Mouse (Mus musculus) heart, adult 8-10 months (tissue): ENCODE data around the gene Nrap. TPM values are rescaled to one million over a fixed set of nuclear protein-coding genes. Genes with fewer than 3 reads are reported as not detected.
"Not testable (repeated sequence)": the region's sequence is repeated elsewhere in the genome, so short reads cannot be mapped to it uniquely, and the experiment has no call there.

Source experiments
- DNase-seq: peaks from one replicate; pipeline ENCODE4 v3.0.0; 2022; ENCODE audit warnings: low spot score
- total RNA-seq, 4 experiments: library from RNA; stranded (reverse); gene quantifications; 2 replicates each; pipeline ENCODE4 v1.2.4; 2022

Gene Nrap
- total RNA-seq, 4 experiments from 2014 or later, result 392 to 561 (median 511) TPM

DNA sequence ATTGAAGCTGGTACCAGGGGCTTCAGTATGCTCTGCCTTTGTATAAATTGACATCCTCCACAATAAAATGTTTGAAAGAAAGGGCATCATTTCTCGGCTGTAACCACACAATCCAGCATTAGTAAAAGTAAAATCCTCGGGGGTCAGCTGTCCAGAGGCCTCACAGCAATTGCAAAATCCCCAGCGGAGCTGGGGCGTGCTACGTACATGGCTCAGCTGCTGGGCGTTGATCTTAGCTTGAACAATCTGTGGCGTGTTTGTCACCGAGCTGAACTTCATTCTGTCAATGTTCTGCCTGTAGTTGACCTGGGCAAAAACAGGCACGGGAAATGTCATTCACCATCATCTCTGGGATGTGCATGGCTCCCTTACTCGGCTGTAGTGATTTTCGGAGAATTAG lies 23.7 kb downstream of the Nrap start:
- no peak for DNase-seq

DNA sequence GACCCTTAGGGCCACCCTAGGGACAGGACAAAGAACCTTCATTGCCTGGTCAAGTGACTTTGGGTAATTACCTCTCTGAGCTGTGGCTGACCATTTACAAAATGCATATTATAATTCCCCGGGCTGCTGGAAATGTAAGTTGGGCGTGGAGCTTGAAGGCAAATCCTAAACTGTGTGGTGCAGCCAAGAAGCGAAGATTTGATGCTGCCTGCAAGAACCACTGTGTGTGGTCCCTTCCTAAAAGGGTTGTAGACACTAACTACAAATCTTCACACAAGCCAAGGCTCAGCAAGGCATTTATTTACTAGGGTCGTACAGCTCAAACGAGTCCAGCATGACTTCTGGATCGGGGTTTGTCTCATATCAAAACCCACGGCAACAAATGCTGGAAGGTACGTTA lies 25.3 kb downstream of the Nrap start:
- DNase-seq, result no peak

DNA sequence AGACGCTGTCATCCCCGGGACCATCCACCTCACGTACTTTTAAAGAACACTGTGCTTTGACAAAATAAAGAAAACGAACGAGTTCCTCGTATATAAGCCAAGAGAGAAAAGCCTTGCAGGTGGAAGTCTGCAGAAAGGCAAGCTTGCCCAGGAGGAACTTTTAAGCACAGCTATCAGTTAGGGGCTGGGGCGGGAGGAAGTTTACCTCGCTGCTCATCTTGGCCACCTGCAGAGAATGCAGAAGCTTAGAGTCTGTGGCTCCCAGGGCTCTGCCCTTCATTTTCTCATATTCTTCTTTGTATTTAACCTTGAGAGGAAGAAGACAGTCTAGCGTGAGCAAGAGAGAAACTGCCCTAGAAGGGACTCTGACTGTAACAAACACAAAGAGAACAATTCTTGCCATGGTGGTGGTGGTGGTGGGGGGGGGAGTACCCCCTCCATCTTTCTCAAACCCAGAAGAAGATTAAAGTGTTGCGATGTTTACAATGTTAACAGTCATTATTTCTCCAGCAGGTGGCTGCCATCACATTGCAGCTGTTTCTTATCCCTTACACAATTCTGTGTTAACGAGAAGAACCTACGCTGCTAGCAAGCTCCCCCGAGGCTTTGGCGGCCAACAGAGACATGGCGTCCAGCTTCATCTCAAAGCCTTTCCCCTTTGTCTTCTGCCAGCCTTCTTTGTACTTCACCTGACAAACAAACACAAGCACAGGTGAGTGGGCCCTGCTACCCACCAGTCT lies 25.9 kb downstream of the Nrap start:
- DNase-seq, result no peak

DNA sequence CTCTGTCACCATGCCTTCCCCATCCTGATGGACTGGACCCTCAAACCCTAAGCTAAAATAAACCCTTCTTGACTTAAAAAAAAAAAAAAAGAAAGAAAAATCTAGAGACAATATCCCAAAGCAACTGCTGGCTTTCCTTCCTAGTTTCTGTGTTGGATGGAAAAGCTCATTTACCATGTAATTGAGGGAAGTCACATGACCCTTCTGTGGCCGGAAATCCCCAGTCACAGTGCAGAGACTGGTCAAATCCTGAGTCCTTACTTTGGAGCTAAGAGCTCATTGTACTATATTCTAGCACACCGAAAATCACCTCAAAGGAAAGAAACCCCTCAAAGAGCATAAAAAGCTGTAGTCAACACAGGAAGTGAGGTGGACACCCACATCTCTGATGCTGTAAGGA lies 30.9 kb downstream of the Nrap start:
- DNase-seq, result no peak

DNA sequence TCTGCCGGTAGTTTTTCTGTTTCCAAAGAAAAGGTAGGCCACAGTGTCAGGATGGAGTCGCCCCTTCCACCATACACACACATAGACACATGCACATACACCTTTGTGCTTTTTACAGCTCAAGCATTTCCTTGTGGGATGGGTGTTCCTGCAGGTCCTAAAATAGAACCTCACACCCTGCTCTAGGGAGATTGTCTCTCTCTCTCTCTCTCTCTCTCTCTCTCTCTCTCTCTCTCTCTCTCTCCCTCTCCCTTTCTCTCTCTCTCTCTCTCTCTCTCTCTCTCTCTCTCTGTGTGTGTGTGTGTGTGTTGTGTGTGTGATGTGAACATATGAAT lies 32.5 kb downstream of the Nrap start:
- not testable (repeated sequence) for DNase-seq

DNA sequence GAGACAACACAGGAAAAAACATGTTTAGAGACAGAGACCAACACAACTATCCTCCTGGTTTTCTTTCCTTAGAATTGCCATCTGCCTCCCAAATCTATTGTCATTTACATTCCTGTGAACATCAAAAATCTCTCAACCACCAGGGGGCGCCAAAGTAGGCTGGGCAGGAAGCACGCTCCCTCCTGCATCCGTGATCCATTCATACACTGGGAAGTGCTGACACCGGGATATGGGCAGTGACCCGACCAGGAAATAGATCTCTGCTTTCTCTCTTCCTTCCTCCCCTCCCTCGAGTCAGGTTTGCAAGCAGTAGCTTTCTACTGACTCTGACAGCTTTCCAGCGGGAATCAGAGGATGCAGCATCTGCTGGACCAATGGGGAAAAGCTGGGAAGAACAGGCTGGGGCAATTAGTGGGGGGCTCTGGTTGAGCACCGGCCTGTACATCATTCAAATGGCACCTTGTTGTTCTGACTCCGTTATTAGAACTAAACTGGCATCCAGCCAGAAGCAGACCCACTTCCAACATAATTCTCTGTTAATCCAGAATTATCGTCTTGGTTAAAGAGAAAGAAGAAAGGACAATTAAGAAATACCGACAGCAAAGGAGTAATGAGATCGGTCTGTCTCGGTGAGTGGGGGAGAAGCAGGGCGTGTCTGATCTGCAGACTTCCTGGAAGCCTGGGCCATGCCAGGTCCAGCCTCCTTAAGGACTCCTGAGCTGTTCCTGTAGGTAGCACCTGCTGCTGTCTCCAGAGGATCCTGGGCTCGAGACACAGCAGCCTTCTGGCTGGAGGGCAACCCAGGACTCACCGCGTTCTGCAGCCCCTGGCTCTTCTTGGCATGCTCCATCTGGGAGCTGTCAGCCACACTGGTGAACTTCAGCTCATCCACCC lies 33.1 kb downstream of the Nrap start:
- DNase-seq, result peak; percentile 76

DNA sequence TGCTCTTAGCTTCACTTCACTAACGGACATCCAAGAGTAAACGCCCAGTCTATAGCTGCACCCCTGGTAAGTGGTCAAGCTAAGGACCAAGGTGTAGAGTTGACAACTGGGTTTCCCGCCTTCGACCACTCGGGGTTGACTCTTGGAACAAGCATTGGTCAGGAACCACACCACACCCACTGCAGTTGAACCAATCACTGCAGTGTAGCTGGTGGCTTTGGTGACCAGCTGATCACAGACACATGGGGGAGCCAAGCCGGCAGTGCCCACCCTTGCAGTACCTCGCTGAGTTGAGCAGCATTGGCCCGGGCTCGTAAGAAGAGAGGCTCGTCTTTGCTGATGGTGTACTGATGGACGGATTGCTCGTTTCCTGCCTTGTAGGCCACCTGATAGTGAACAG lies 34.6 kb downstream of the Nrap start:
- DNase-seq, result no peak

DNA sequence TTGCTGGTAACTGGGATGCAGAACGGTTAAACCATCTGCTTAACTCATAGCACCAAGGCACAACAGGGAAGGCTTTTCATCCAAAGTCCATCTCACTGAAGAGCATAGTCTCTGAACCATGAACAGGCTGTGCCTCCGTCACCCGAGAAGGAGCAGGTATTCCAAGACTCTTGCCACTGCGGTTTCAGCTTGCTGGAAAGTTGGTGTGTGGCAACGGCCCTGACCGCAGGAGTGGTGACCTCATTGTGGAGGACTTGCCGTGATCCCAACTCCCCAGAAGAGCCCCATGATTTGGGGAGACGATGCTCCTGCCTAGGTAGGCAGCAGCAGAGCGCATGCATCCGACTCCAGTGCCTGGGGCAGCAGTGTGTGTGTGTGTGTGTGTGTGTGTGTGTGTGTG lies 36.1 kb downstream of the Nrap start:
- DNase-seq, result no peak

DNA sequence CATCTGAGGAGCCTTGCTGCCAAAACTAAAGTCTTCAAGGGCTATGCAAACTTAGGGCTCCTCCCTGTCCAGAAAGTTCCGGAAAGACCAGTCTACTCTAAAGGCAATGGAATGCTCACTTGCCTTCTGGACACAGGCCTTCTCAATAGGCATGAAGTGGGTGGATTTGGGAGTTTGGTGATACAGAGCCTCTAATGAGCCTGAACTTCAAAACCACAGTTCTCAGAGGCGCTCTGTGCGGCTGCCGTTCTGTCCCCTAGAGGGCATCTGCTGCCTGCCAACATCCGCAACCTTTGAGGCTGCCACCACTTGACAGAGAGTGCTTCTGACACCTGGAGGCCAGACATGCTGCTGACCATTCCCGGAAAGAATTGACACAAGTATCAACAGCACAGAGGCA lies 40.5 kb downstream of the Nrap start:
- no peak for DNase-seq

DNA sequence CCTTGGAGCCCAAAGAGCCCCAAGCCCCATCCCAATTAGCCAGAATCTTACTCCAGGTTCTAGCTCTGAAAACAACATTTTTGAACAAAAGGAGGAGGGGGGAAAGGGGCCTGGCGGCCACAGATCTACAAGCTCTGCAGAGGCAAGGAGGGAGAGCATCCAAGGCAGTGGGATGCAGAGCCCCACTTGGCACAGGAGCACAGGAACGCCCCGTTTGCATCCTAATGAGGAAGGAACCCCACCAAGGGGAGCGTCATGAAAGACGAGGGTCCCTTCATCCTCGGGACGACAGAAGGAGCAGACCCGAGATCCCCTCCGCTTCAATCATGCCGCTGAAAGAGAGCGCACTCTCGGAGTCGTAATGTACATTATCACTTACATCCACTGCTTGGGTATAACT lies 43.1 kb downstream of the Nrap start:
- no peak for DNase-seq

DNA sequence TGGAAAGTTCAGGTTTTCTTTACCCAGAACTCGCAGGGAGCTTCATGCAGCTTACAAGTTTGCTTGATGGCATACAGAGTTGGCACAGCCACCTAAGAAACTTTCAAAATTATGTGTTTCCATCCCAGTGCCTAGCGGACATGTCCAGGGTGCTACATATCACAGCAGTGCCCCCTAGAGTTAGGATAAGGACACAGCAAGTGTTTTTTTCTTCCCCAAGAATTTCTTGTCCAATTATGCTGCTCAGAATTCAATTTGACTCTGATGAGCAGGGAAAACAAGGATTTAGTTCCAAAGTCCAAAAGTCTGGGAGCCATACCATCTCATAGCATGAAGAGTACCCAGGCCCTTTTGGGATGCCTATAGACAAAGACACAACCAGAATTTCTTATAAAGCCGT lies 43.8 kb downstream of the Nrap start:
- no peak for DNase-seq

DNA sequence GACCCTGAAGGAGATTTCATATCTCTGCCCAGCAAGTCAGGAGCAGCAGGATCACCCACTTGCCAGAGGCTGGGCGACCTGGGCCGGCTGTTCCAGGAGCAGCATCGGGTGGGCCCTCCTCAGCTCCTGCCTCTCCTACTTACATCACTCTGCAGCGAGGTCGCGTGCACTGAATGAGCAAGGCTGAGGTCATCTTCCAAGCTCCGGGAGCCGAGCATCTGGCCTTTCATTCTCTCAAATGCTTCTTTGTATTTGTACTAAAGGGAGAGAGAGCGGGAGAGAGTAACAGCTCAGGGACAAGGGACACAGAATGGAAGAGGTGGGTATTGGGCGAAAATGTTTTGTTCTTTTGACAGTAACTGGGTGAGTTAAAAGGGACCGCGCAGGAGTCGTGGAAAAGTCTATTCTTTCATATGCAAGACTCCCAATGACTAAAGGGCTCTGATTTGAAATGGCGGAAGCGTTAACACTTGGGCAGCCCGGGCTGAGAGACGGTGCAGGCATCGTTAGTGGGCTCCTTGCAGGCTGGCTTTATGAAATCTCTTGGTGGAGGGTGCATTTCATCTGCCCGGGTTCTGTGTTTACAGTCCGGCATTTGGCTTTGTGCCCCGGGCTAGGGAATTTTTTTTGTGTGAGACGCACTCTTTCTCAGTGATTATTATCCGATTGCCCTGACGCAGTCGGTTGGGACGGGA lies 45.8 kb downstream of the Nrap start:
- no peak for DNase-seq

DNA sequence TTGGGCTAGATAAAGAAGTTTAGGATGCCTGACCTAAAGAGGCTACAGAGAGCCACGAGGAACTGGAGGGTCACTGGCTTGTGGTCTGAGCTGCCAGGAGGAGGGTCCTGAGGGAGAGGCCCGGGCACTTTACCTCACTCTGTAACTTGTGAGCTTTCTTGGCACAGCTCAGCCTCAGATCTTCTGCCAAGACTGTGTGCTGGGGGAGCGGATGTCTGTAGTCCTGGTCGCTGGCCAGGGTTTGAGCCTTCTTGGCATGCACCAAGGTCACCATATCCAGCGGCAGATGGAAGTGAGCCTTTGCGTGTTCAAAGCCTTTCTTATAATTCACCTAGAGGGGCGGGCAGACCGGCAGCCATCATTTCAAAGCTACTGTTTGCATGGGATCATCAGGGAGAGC lies 47.8 kb downstream of the Nrap start:
- peak; percentile 54 for DNase-seq

DNA sequence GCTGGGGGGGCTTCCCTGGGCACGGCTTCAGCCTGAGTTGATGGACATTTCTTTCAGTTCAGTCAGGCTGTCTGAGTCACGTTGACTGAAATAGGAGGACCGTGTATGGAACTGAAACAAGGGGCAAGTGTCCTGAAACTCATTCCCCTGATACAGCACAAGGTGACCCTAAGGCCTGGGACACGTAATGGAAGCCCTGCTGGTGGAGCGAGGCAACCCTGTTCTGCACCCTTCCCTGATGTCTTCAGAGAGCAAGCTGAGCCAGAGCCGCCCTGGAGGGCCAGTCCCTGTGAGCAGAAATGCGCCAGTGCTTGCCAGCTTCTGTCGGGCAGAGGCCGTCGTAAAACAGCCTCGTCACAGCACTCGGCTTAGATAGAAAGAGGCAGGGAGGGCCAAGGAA lies 53.0 kb downstream of the Nrap start:
- DNase-seq, result no peak

DNA sequence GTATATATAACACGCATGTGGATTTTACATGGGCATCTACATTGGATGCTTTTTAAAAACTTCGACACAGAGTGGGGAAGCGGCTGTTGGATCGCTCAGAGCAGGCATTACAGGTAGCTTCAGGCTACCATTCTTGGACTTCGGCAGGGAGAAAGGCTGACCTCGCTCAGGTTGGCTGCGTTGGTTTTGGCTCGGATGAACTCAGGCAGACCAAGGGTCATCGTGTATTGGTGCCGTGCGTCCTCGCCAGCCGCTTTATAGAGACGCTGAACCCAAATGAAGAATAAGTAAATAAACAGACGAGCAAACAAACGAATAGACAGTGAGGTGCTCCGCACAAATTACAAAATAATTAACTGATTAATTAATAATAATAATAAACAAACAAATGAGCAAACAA lies 53.5 kb downstream of the Nrap start:
- no peak for DNase-seq

DNA sequence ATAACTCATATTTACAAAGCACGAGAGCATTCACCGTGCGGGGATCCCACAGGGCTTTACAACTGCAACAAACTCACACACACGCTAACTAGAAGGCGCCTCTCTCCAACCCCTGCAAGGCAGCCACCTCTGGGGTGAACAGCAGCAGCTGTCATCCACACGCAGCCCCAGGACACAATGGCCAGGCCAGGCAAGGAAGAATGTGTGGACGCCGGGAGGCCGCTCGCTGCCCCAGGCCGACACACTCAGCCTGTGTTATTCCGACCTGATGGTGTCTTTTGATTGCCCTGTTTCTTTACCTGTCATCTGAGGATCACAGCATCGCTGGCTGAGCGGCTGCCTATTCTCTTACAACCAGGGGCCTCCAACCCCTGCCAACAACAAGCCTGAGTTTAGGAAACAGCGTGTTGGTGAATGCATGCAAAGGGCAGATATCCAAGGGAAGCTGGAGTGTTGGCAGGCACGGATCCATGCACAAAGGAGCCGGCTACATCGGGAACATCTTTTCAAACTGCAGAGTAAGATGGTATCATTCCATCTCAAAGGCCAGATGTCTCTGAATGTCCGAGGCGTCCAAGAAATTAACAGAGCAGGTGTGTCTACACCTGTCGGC lies 63.5 kb downstream of the Nrap start:
- DNase-seq, result no peak

DNA sequence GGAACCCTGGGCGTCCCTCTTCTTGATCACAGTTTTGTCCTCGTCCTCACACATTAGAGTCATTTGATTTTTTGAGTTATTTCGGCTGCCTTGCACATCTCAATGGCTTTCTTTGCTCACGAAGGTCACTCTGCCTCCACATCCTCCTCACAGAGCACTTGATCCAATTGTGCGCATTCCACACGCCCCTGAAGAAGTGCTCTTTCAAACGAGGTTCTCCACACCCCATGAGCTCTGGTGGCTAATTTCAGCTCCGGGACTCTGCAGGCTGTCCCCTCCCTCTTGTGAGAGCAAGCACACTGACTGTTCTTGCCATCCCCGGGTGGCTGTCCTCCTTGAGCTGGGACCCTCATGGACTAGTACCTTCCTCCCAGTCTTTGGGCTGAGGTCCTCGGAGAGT lies 64.2 kb downstream of the Nrap start:
- DNase-seq, result no peak

DNA sequence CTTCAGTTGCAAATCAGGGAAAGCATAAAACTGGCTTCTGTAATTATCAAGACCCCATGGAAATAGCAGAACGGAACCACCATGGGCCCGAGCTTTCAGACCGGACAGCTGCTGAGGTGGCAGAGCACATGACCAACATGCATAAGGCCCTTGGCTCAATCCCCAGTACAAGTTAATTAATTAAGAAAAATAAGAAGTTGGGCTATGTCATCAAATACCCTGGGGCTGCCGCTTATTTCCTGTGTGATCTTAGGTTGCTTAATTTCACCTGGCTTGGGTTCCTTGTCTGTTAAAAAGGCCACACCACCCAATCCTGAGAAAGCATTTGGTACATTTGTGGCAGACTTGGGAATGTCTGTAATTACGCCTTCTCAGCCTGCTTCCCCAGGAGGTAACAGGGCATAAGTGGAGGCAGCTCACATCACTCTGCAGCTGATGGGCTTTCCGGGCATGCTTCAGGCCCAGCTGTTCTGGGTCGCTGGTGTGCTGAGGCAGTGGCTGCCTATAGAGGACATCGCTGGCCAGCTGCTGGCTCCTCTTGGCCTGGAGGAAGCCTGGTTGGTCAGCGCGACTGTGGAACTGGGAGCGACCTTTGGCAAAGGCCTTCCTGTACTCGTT lies 68.4 kb downstream of the Nrap start:
- no peak for DNase-seq

DNA sequence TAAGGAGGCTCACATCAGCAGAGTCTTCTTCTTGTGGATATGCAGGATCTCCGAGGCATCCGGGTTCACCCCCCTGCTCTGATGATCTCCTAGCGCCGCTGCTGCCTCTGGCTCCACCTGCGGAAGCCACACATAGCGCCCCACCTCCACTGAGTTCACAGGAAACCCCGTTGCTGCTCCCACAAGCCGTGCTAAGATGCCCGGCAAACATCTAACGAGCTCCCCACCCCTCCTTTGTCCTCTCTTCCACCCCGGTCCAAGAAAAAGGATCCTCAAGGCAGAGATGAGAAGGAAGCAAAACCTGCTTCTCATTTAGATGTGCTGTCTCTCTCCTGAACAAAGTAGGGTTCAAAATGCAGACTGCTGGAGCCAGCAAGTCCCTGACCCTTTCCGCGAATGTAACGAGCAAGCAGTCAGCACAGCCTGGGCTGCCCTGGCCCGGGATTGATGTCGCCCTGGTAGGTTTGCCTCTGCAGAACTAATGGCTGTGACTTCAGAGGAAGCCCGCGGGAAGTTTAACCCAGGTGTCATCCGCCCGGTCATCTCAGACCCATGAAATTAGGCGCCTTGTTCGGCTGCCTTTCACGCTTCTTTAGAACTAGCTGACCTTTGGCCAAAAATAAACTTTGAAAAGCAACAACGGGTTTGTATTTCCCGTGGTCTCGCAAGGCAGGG lies 69.5 kb downstream of the Nrap start:
- DNase-seq, result no peak

DNA sequence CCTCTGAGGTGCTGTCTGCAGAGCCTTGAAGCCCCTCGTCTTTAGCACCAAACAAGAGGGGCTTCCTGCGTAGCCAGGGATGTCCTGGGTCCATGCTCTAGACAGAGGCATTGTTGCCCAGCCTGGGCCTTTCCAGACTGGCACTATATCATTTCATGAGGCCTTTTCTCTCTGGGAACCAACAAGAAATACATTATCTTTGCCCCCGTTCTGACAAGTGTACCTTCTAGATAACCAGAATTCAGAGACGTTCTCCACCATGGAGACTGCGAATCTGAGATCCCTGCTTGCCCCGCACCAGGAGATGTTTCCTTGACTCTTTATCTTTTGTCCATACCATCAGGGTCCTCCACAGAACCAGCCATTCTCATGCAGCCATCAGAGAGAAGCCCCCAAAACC lies 70.2 kb downstream of the Nrap start:
- DNase-seq, result no peak

DNA sequence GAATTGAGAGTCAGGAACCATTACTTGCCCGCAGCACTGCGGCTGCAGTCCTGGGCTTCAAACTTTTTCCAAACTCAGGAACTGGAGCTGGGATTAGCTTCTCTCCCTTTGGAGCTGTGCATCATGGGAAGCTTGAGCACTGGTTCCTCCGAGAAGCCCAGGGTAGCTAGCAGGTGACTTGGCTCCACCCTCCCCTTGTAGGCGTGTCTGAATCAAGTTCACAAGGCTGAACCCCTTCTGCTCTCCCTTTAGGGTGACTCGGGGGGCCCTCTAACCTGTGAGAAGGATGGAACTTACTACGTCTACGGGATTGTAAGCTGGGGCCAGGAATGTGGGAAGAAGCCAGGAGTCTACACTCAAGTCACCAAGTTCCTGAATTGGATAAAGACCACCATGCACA lies 70.6 kb downstream of the Nrap start:
- no peak for DNase-seq
